ENCODE assay signal across 26 mouse cellular contexts in the genomic region with DNA sequence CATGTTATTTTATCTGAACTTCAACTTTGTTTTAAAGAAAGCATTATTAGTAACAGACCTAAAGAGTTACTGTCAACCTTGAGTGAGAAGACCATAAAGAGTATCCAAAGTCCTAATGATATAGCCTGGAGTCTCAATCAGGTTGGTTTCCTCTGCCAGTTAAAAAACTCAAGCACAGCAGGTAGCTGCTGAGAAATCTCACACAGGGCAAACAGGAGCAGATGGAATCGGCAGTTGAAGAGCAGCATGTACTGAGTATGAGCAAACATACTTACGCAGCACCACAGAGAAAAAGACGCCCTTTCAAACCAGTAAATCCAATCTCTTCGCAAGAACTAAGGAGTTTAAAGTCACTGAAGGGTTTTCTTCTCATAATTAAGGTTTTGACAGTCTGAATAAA. TPM values are rescaled to one million over a fixed set of nuclear protein-coding genes. Genes with fewer than 3 reads are reported as not detected.
A peak's percentile ranks its signal among the peaks of the same experiment; 100 is the strongest.
DNase-seq lines count a peak whose midpoint lies in the region; ATAC-seq and TF ChIP-seq lines count a peak whose summit lies in the region.
"Had no signal": no experiment of that assay in that cellular context is flagged by ENCODE, and none has a peak within 500 bp of the region (broad histone marks: within the 10 kb centered on the region; RNA-seq: fewer than 3 reads in every experiment).

No protein-coding gene starts in this region.

- no peak for ATAC-seq in cerebellum, adult (ENCODE audit: insufficient number of reproducible peaks, low FRiP score, low TSS enrichment)
- ATAC-seq in lung, postnatal 0 days = no peak
- ATAC-seq: activated CD4-positive, CD25-positive, alpha-beta regulatory T cell, adult 4 months; forebrain, embryonic 14.5 days; forebrain, postnatal 0 days; hindbrain, postnatal 0 days; inflammation-experienced regulatory T-cells, adult 6 months; intestine, embryonic 16.5 days had no signal

- H3K9me3 ChIP-seq in lung, postnatal 0 days (ENCODE audit: low read length) = no peaks in the 10 kb centered on the region
- H3K9me3 ChIP-seq: embryonic facial prominence, embryonic 12.5 days; embryonic facial prominence, embryonic 15.5 days; heart, embryonic 10.5 days; heart, embryonic 13.5 days had no signal

- no peaks in the 10 kb centered on the region for H3K36me3 ChIP-seq in lung, postnatal 0 days (ENCODE audit: insufficient read depth, low read length)
- H3K36me3 ChIP-seq: embryonic facial prominence, embryonic 12.5 days; embryonic facial prominence, embryonic 15.5 days; heart, embryonic 10.5 days had no signal

- TF ChIP-seq EP300 in lung, postnatal 0 days (IDR thresholded peaks at IDR 0.05) = no peak

- H3K27me3 ChIP-seq in lung, postnatal 0 days (replicated peaks; ENCODE audit: insufficient read depth, low read length) = no peaks in the 10 kb centered on the region
- H3K27me3 ChIP-seq: embryonic facial prominence, embryonic 12.5 days; embryonic facial prominence, embryonic 15.5 days; heart, embryonic 13.5 days had no signal

- peak; percentile 26 for DNase-seq in cerebellum, adult 11 months
- peak; percentile 8 for DNase-seq in lung, postnatal 0 days (ENCODE audit: low spot score)
- DNase-seq in lung, adult 18-20 months = no peak
- peak; percentile 21 to 25 for DNase-seq in cerebellum, postnatal 10 days
- no peak for DNase-seq in heart, adult 8-10 months (ENCODE audit: low spot score)
- no peak for DNase-seq in layer of hippocampus, postnatal 36 days
- DNase-seq in adrenal gland, adult 18-20 months (ENCODE audit: low spot score in 2 of 2) = no peak
- DNase-seq: adrenal gland, postnatal 10 days; adrenal gland, postnatal 36 days; forebrain, postnatal 0 days; gastrocnemius, postnatal 25 days; heart, adult 18-20 months; heart, postnatal 14 days; heart, postnatal 4 days; kidney, adult 2 months had no signal

- no peak overlapping the region for H3K4me3 ChIP-seq in lung, postnatal 0 days (ENCODE audit: low read depth, low read length)
- H3K4me3 ChIP-seq: embryonic facial prominence, embryonic 12.5 days; embryonic facial prominence, embryonic 15.5 days; heart, embryonic 10.5 days; heart, embryonic 13.5 days had no signal

- H3K4me2 ChIP-seq in lung, postnatal 0 days (replicated peaks; ENCODE audit: low read depth, low read length) = no peak overlapping the region
- H3K4me2 ChIP-seq: embryonic facial prominence, embryonic 12.5 days; embryonic facial prominence, embryonic 15.5 days; heart, embryonic 13.5 days; hindbrain, embryonic 14.5 days had no signal

- H3K9ac ChIP-seq in lung, postnatal 0 days (replicated peaks; ENCODE audit: low read depth) = no peak overlapping the region
- H3K9ac ChIP-seq: embryonic facial prominence, embryonic 12.5 days; embryonic facial prominence, embryonic 15.5 days; forebrain, postnatal 0 days; heart, embryonic 13.5 days; hindbrain, embryonic 14.5 days had no signal

- no peak for TF ChIP-seq CTCF in lung, postnatal 0 days (IDR thresholded peaks at IDR 0.05)

- 65% methylated on average over 4 of the region's 4 CpGs for WGBS in lung, postnatal 0 days

- H3K27ac ChIP-seq in lung, postnatal 0 days (ENCODE audit: low read length) = no peak overlapping the region
- H3K27ac ChIP-seq: embryonic facial prominence, embryonic 12.5 days; embryonic facial prominence, embryonic 15.5 days; heart, embryonic 10.5 days; heart, embryonic 13.5 days; hindbrain, embryonic 14.5 days; hindbrain, postnatal 0 days had no signal

- H3K4me1 ChIP-seq in lung, postnatal 0 days (ENCODE audit: insufficient read depth, low read depth, low read length) = no peaks in the 10 kb centered on the region; the same call in 1 of the 2 replicates

RNA-seq across cellular contexts. Expression of gene Kbtbd3, which starts 4.3 kb away (rescaled TPM):
- polyA plus RNA-seq in lung, postnatal 0 days (2015; fragmentation: Nextera tagmentation; extraction: Ambion mirVana) = 7.9 and 9.3 TPM in 2 replicates
- 1 to 10 TPM; 7.5 to 9.7 (median 9.0) TPM for total RNA-seq in heart, adult 8-10 months (2022)
- total RNA-seq in layer of hippocampus, postnatal 36 days (2021) = 10 to 100 TPM; 11.7 to 13.2 TPM
- total RNA-seq in adrenal gland, adult 18-20 months (2021) = 1 to 10 TPM; 2.8 to 3.1 TPM

RNA-seq across cellular contexts. Expression of gene Aasdhppt, which starts 4.7 kb away (rescaled TPM):
- polyA plus RNA-seq in lung, postnatal 0 days (2015; fragmentation: Nextera tagmentation; extraction: Ambion mirVana) = 19.7 and 22.6 TPM in 2 replicates
- total RNA-seq in heart, adult 8-10 months (2022) = 10 to 100 TPM; 16.3 to 19.6 (median 19.0) TPM
- 10 to 100 TPM; 27.5 to 28.3 TPM for total RNA-seq in layer of hippocampus, postnatal 36 days (2021)
- 10 to 100 TPM; 23.9 to 29.0 TPM for total RNA-seq in adrenal gland, adult 18-20 months (2021)

Comparison
In these comparisons a context has a peak if more than half of its experiments do, and no peak if none do; other contexts are left out.
1. DNase-seq: peak in cerebellum, adult 11 months (single experiment), lung, postnatal 0 days (single experiment) and cerebellum, postnatal 10 days (2 of 2); none in lung, adult 18-20 months (0 of 2), heart, adult 8-10 months (single experiment), layer of hippocampus, postnatal 36 days (0 of 2) and adrenal gland, adult 18-20 months (0 of 2).